ENCODE assay signal across 23 mouse cellular contexts in the genomic region with DNA sequence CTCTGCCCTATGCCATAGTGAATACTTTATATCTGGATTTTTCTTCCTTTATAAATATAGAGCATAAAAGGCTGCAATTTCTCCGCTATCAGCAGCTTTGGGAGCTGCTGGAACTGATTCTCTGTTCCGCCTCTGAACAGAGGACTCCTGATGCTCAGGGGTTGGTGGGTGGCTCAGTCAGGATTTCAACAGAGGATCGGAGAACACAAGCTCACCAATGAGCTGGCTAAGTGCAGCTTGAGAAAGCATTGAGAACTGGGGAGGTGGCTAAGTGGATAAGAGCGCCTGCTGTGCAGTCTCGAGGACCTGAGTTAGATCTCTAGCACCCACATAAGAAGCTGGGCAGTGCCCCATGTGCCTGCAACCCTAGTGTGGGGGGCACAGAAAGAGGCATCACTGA. TPM values are rescaled to one million over a fixed set of nuclear protein-coding genes. Genes with fewer than 3 reads are reported as not detected.
DNase-seq lines count a peak whose midpoint lies in the region; ATAC-seq and TF ChIP-seq lines count a peak whose summit lies in the region.
"Had no signal": no experiment of that assay in that cellular context is flagged by ENCODE, and none has a peak within 500 bp of the region (broad histone marks: within the 10 kb centered on the region; RNA-seq: fewer than 3 reads in every experiment).

No protein-coding gene starts in this region.

- peak overlapping the region; percentile 47 for H3K27ac ChIP-seq in layer of hippocampus, adult 2 months
- H3K27ac ChIP-seq: embryonic facial prominence, embryonic 15.5 days; forebrain, embryonic 10.5 days; hindbrain, embryonic 15.5 days had no signal

- no peak overlapping the region for H3K4me3 ChIP-seq in layer of hippocampus, adult 2 months
- H3K4me3 ChIP-seq: embryonic facial prominence, embryonic 15.5 days; erythroblast, embryonic 14.5 days; forebrain, embryonic 10.5 days; heart, embryonic 12.5 days; hindbrain, embryonic 15.5 days had no signal

- no peak for DNase-seq in frontal cortex, postnatal 25 days (ENCODE audit: low spot score in 2 of 2)
- DNase-seq in layer of hippocampus, adult 2 months (ENCODE audit: low spot score in 2 of 2): peak; percentile 21 to 27
- DNase-seq in layer of hippocampus, postnatal 25 days (ENCODE audit: extremely low spot score in 1 of 2, low spot score in 1 of 2): no peak
- peak; percentile 6 for DNase-seq in right cerebral cortex, adult 18-20 months
- no peak for DNase-seq in right cerebral cortex, postnatal 4 days
- DNase-seq in urinary bladder, postnatal 10 days (ENCODE audit: low spot score): no peak
- DNase-seq: adrenal gland, adult 8-10 months; adrenal gland, postnatal 36 days; B cell, adult 2 months; cerebellum, adult 11 months; cerebellum, adult 8-10 months; cerebellum, postnatal 14 days; embryo, embryonic 11 days; gastrocnemius, postnatal 10 days; heart, adult 18-20 months had no signal

- TF ChIP-seq CTCF in layer of hippocampus, adult 2 months (conservative IDR thresholded peaks at IDR 0.05): no peak

- ATAC-seq in frontal cortex, adult (ENCODE audit: low TSS enrichment): peak; percentile 81
- ATAC-seq: CD4-positive, CD25-positive, alpha-beta regulatory T cell, adult 4 months; forebrain, embryonic 14.5 days had no signal

RNA-seq across cellular contexts. Expression of a gene that starts 49.2 kb away (rescaled TPM):
- total RNA-seq in layer of hippocampus, adult 2 months (2021): 10 to 100 TPM; 66.2 to 66.7 TPM
- total RNA-seq in layer of hippocampus, postnatal 25 days (2021): 10 to 100 TPM; 69.8 to 70.3 TPM

Comparison
In these comparisons a context has a peak if more than half of its experiments do, and no peak if none do; other contexts are left out.
1. DNase-seq: peak in layer of hippocampus, adult 2 months (2 of 2) and right cerebral cortex, adult 18-20 months (single experiment); none in frontal cortex, postnatal 25 days (0 of 2), layer of hippocampus, postnatal 25 days (0 of 2), right cerebral cortex, postnatal 4 days (single experiment) and urinary bladder, postnatal 10 days (single experiment).